Mouse (Mus musculus): Measurements from ENCODE around the gene Rpa3.

Gene Rpa3

DNA sequence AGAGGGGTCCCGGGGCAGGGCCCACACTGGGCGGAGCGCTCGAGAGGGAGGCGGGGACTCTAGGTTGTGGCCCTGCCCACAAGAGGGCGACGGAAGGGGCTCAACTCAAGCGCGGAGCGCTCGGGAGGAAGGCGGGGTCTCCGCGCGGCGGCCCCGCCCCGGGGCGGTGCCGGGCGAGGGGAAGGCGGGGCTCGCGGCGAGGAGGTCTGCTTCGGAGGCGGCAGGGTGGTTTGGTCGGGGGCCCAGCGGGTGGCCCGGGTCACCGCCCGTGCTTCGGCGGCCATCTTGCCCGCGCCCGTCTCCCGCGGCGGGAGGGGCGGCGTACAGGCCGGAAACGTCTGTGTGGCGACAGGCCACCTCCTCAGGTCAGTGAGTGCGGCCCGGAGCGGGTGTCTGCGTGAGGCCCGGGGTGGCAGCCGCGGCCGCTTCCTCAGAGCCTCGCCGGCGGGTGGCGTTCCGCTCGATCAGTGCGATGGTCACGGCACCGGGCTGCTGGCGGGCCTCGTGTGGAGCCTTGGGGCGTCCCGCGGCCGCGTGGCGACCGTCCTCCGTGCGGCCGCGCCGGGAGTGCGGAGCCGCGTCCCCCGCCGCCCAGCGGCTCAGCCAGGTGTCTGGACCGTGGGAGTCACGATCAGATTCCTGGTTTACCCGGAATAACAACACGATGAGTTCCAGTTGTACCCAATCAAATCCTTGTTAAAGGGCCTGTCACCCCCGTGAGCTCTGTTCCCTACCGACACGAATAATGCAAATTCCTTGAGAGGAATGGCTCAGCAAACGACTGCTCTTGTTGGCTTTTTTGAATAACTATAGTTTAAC lies 49.7 kb downstream of the Rpa3 start, which contains the start of gene Mios:
Gene Mios, plus strand, starts transcription at position 176 of the 819 bp plus-strand sequence.
- peak; percentile 91 for DNase-seq (ENCODE audit: low spot score)

Data from testis, postnatal 14 days (tissue).